Mouse (Mus musculus) retina, postnatal 1 day (tissue): ENCODE results near the gene Lpar5.
"Not testable (repeated sequence)": the region's sequence is repeated elsewhere in the genome, so short reads cannot be mapped to it uniquely, and the experiment has no call there.

Source experiments
- DNase-seq: peaks from one replicate; pipeline ENCODE4 v3.0.0-alpha.2; 2012

The Lpar5 gene

DNA sequence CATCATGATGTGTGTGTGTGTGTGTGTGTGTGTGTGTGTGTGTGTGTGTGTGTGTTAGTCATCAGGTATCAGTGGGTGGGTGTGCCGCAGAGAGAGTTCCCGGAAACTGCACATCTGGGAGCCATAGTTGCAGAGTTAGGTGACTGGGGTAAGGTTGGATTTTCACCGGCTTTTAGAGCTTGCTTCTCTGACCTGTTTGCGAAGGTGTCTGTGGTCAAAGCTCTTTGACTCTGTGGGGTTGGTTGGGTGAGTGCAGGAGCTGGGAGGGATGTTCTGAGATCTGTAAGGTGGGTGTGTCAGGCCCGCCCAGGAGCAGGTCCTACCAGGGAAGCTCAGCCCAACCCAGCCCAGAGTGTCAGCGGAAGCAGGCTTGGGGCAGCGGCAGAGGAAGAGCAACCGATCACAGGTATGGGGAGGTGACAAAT lies at the start of gene Lpar5:
Gene Lpar5 (plus strand): TSS at position 350 of the 425 bp plus-strand sequence.
- no peak for DNase-seq

DNA sequence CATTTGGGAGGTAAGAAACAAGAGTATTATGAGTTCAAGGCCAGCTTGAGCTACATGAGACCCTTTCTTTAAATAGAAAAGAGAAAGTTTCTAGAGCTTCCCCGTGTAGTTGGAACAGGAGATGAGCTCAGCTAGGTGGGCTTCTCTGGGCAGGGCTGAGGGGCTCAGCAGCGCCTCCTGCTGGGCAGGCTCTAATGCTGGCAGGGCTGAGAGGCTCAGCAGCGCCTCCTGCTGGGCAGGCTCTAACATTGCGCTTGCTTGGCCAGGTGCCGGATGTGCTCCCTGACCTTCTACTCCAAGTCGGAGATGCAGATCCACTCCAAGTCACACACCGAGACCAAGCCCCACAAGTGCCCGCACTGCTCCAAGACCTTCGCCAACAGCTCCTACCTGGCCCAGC lies 37.2 kb upstream of the Lpar5 start:
- DNase-seq, result peak; percentile 69

DNA sequence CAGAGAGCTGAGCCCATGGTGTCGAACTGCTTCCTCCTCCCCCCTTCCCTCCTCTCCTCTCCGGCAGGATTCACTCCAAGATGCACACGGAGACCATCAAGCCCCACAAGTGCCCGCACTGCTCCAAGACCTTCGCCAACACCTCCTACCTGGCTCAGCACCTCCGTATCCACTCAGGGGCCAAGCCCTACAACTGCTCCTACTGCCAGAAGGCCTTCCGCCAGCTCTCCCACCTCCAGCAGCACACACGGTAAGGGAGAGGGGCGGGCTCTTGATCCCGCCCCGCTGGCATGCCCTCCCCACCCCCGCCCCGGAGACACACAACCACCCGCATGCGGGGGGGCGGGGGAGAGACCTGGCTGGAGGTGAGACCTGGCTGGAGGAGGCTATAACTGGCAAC lies 36.1 kb upstream of the Lpar5 start:
- no peak for DNase-seq

DNA sequence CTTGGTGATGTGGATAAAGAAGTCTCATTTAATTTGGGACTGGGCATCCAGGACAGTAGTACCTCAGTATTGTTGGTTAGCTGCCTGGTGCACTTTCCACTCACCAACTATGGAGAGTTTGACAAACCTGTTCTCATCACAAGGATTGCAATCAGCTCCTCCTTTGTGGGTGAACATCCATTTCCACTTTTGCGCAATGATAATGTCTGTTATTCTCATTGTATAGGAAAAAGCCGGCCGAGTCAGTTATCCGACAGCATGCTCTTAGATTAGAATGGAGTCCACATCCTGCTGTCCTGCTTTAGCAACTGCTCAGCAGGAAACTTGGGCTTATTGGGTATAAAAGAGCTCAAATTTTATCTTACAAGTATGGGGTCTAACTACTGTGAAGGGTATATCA lies 29.1 kb upstream of the Lpar5 start:
- DNase-seq, result no peak

- DNase-seq, result no peak
Observed at GRCm38 (mm10) chr6:125039131-125039530, 28.6 kb upstream of the Lpar5 start.

DNA sequence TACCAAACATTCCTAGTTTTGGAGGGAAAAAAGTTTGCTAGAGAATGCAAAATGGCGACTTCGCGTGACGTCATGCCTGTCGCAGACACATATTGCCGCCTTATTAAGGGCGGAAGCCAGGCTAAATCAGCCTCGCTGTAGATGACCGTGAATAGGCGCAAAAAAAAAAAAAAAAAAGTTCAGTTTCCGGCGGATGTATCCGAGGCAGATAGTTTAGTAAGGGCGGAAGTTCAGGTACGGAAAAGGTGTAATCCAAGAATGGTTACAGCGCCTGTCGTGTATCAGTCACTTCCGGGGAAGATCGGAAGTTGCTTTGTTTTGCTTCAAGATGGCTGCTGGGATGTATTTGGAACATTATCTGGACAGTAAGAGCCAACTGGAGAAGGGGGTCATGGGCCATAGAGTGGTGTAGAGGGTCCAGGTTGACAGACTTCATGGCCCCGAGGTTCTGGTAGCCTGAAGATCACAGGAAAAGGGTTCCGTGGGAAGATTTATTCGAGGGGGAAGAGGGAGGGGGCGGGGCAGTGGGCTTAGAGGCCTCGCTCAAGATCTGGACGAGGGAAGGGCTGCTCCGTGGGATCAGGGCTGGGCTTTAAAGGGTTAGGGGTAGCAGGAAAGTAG lies 28.1 kb upstream of the Lpar5 start, which contains the start of gene Ing4:
Gene Ing4 (plus strand): TSS at position 228 of the 621 bp plus-strand sequence.
- DNase-seq, result peak; percentile 99

- DNase-seq, result no peak
Observed at GRCm38 (mm10) chr6:125040221-125040620, 27.5 kb upstream of the Lpar5 start.

DNA sequence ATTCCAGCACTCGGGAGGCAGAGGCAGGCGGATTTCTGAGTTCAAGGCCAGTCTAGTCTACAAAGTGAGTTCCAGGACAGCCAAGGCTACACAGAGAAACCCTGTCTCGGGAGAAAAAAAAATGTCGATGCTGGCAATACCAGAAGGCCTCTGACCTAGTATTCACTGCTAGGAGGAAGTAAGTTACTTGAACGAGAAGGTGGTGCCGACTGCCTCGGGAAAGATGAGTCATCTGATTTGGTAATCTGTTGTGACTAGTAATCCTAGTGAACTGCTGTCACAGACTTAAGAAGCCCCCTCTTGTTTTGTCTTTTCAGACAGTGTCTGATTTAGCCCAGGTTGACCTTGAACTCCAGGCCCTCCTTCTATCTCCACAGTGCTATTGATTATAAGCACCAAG lies 26.7 kb upstream of the Lpar5 start:
- DNase-seq, result no peak

DNA sequence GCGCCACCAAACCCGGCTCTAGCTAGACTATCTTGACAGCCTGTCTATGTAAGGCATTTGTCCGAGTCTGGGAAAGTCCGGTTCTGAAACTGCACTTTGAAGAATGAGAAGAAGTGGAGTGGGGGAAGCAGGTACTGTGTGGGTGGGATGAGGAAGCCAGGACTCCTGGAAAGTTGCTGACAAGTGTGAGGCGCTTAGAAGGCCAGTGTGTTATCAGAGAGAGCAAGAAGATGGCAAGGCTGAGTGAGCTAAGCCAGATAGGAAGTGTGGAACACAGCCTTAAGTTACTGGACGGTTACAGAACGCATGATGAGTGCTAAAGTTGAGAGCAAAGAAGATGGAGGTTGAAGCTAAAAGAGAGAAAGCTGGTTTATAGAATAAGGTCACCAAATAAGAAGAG lies 25.6 kb upstream of the Lpar5 start:
- DNase-seq, result no peak

DNA sequence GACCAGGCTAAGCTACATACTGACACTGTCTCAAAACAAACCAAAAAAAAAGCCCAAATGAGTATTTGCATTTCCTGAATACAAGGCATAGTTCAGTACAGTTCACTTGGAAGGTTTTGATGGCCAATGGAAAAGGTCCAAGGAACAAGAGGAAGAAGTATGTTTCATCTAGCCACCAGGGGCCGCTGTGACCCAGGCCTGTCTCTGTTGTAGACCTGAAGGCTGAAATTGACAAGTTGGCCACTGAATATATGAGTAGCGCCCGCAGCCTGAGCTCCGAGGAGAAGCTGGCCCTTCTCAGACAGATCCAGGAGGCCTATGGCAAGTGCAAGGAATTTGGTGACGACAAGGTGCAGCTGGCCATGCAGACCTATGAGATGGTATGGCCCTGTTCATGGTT lies 21.0 kb upstream of the Lpar5 start:
- peak; percentile 89 for DNase-seq

- DNase-seq, result no peak
Observed at GRCm38 (mm10) chr6:125049678-125050077, 18.0 kb upstream of the Lpar5 start, which contains the start of gene Acrbp. Gene Acrbp, plus strand, starts transcription at chr6:125049689.

DNA sequence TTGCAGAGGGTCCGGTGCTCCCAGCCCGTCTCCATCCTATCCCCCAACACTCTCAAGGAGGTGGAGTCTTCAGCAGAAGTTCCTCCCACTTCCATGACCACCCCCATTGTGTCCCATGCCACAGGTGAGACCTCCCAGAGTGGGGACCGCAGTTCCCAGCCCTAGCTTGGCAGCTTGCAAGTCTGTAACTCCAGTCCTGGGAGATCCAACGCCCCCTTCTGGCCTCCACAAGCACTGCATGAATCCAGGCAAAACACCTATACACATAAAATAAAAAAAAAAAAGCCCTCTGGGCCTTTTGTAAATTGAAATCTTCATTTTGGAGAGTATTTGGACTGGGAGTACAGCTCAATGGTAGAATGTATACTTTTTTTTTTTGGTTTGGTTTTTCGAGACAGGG lies 16.5 kb upstream of the Lpar5 start:
- DNase-seq, result peak; percentile 42

GRCm38 (mm10) chr6:125061493-125061892 lies 6.2 kb upstream of the Lpar5 start:
- DNase-seq, result peak; percentile 17

GRCm38 (mm10) chr6:125062511-125062910 lies 5.2 kb upstream of the Lpar5 start:
- no peak for DNase-seq

DNA sequence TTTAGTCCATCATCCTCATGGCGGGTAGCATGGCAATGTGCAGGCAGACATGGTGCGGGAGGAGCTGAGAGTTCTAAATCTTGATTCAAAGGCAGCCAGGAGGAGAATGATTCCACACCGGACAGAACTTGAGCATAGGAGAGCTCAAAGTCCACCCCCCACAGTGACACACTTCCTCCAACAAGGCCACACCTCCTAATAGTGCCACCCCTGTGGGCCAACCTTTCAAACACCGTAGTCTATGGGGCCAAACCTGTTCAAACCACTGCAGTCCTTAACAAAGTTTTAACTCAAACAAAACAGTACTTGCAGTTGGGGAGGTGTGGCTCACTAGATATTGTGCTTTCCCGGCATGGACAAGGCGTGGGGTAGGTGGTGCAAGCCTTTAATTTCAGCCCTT lies 3.8 kb upstream of the Lpar5 start:
- DNase-seq, result no peak

DNA sequence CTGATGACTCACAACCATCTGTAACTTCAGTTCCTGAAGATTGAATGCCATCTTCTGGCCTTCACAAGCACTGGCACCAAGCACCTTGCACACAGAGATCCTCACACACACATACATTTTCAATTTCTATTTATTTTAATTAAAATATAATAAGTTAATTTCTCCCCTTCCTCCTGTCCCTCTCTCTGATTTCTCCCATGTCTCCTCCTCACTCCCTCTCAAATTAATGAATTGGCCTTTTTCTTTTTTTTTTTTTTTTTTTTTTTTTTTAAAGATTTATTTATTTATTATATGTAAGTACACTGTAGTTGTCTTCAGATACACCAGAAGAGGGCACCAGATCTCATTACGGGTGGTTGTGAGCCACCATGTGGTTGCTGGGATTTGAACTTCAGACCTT lies 2.5 kb upstream of the Lpar5 start:
- DNase-seq, result not testable (repeated sequence)

GRCm38 (mm10) chr6:125071170-125071895 lies 3.6 kb downstream of the Lpar5 start:
- no peak for DNase-seq

DNA sequence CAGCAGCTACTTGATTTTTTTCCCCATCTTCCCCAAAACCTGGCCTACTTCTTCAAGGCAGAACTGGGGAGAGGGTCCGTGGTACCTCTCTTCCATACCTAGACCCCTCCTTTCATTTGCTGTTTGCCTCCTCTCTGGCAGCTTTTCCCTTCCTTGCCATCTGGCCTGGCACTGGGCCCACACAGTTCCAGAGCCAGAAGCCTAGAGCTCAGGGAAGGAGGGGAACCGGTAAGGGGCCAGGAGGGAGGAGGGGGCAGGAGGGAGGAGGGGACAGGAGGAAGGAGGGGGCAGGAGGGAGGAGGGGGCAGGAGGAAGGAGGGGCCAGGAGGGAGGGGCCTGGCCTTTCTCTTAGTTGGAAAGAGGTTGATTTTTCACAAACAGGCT lies 4.2 kb downstream of the Lpar5 start:
- DNase-seq, result peak; percentile 84

- no peak for DNase-seq
Observed at GRCm38 (mm10) chr6:125073825-125074224, 6.1 kb downstream of the Lpar5 start.

GRCm38 (mm10) chr6:125081394-125081793 lies 13.7 kb downstream of the Lpar5 start:
- no peak for DNase-seq

DNA sequence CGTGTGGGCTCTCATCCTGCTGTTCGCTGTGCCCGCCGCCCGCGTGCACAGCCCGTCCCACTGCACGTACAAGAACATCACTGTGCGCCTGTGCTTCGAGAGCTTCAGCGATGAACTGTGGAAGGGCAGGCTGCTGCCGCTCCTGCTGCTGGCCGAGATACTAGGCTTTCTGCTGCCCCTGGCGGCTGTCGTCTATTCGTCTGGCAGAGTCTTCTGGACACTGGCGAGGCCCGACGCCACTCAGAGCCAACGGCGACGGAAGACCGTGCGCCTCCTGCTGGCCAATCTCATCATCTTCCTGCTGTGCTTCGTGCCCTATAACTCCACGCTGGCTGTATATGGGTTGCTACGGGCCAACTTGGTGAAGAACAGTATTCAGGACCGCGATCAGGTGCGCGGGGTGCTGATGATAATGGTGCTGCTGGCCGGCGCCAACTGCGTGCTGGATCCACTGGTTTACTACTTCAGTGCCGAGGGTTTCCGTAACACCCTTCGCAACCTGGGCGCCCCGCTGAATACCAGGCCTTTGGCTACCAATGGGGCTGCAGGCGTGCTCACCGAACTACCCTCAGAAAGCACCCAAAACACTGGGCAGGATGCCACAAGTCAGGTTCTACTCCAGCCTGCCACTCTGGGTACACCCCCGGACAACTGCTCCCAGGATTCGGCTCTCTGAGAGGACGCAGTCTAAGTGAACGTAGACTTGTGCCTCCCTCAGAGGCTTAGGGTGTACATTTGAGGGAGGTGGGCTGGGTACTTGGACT lies 14.3 kb downstream of the Lpar5 start:
- peak; percentile 98 for DNase-seq

GRCm38 (mm10) chr6:125082801-125083386 lies 15.2 kb downstream of the Lpar5 start:
- DNase-seq, result no peak

DNA sequence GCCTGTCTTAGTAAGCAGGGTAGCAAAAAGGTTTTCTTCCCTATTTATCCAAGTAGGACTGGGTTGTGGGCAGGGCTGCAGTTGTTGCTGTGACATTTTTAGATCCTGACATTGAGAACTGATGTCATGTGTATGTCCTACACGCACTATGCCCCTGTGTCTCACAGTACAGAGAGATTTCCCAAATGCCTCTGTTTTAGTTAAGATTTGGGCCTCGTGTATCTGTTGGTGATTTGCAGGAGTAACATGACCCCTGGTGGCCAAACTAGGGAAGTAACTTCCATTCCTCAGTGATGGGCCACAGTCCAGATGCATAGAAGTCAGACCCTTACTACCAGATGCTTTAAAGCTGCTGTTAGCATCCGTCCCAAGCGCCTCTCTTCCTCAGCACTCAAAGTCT lies 16.7 kb downstream of the Lpar5 start:
- DNase-seq, result peak; percentile 85
